15 mouse cellular contexts compared by ENCODE assay signal in the genomic region with DNA sequence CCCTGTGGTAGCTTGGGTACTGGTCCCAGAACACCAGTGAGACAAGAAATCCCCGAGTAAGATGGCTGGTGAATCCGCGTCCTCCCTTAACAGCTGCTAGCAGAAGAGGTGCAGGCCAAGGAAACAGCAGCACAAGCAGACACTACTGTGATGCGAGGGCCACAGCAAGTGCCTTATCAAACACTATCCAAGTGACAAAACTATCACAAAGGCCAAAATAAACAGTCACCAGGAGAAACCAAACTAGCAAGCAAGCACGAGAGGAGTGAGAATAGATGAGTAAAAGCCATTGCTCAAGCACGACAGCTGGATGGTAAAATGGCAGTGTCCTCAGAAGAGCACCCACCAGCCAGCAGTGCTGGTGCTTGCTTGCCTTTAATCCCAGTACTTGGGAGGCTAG.
DNase-seq lines count a peak whose midpoint lies in the region; ATAC-seq and TF ChIP-seq lines count a peak whose summit lies in the region.
"Had no signal": no experiment of that assay in that cellular context is flagged by ENCODE, and none has a peak within 500 bp of the region (broad histone marks: within the 10 kb centered on the region; RNA-seq: fewer than 3 reads in every experiment).

No protein-coding gene starts in this region.

- no peak for TF ChIP-seq EP300 in liver, postnatal 0 days (IDR thresholded peaks at IDR 0.05; ENCODE audit: low read depth)
- TF ChIP-seq EP300 in MEL (IDR thresholded peaks at IDR 0.05; ENCODE audit: low read depth in 1 of 2, low read length in 2 of 2): no peak

- intact Hi-C loops in heart, postnatal 36 days (cut with DNase I): no loop called here

- no peak overlapping the region for H3K4me3 ChIP-seq in liver, adult 2 months (ENCODE audit: insufficient read depth, low read depth, low read length)
- no peak overlapping the region for H3K4me3 ChIP-seq in liver, embryonic 11.5 days (ENCODE audit: low read depth, low read length)
- H3K4me3 ChIP-seq in liver, postnatal 0 days (ENCODE audit: low read depth, low read length): no peak overlapping the region
- H3K4me3 ChIP-seq in midbrain, embryonic 11.5 days (ENCODE audit: low read depth, low read length): no peak overlapping the region
- H3K4me3 ChIP-seq in midbrain, postnatal 0 days (ENCODE audit: low read depth, low read length): no peak overlapping the region
- no peak overlapping the region for H3K4me3 ChIP-seq in MEL (ENCODE audit: control insufficient read depth in 1 of 2, insufficient read depth in 1 of 2, low read depth in 2 of 2, low read length in 2 of 2)

- no peak overlapping the region for H3K9ac ChIP-seq in liver, adult 2 months (ENCODE audit: low read depth, low read length)
- H3K9ac ChIP-seq in liver, embryonic 11.5 days (ENCODE audit: low read depth, low read length): no peak overlapping the region
- H3K9ac ChIP-seq in liver, postnatal 0 days (replicated peaks): 0 out of 2 replicates have a peak overlapping the region, but pooled peaks have one; percentile 30
- no peak overlapping the region for H3K9ac ChIP-seq in midbrain, embryonic 11.5 days (ENCODE audit: low read length)
- no peak overlapping the region for H3K9ac ChIP-seq in midbrain, postnatal 0 days (replicated peaks; ENCODE audit: low read length, poor library complexity, severe bottlenecking)
- no peak overlapping the region for H3K9ac ChIP-seq in MEL (ENCODE audit: control insufficient read depth, low read depth, low read length, poor library complexity, severe bottlenecking)

- TF ChIP-seq CTCF in liver, adult 2 months (IDR thresholded peaks at IDR 0.05; ENCODE audit: low read depth, low read length): no peak
- TF ChIP-seq CTCF in liver, postnatal 0 days (IDR thresholded peaks at IDR 0.05; ENCODE audit: low read depth): no peak
- no peak for TF ChIP-seq CTCF in midbrain, postnatal 0 days (IDR thresholded peaks at IDR 0.05)
- no peak for TF ChIP-seq CTCF in MEL (IDR thresholded peaks at IDR 0.05 in 2 of 3, conservative IDR thresholded peaks at IDR 0.05 in 1 of 3; ENCODE audit: control insufficient read depth in 1 of 3, insufficient read depth in 1 of 3, low read depth in 2 of 3, low read length in 3 of 3, poor library complexity in 1 of 3, severe bottlenecking in 1 of 3)

- H3K27ac ChIP-seq in liver, adult 2 months (replicated peaks; ENCODE audit: insufficient read depth, low read depth, low read length): no peak overlapping the region
- H3K27ac ChIP-seq in liver, embryonic 11.5 days (ENCODE audit: low read depth, low read length): no peak overlapping the region
- peak overlapping the region; percentile 34; the same call in 1 of the 2 replicates for H3K27ac ChIP-seq in liver, postnatal 0 days (ENCODE audit: low read depth)
- H3K27ac ChIP-seq in midbrain, embryonic 11.5 days (ENCODE audit: low read depth, low read length): no peak overlapping the region
- H3K27ac ChIP-seq in midbrain, postnatal 0 days (ENCODE audit: low read depth, low read length): no peak overlapping the region
- no peak overlapping the region for H3K27ac ChIP-seq in MEL (ENCODE audit: control insufficient read depth, low read depth, low read length)

- H3K4me1 ChIP-seq in liver, adult 2 months (ENCODE audit: control insufficient read depth, insufficient read depth, low read length): peaks cover 15% of the 10 kb centered on the region
- H3K4me1 ChIP-seq in liver, embryonic 11.5 days (replicated peaks; ENCODE audit: control insufficient read depth, insufficient read depth, low read length): no peaks in the 10 kb centered on the region
- H3K4me1 ChIP-seq in liver, postnatal 0 days (ENCODE audit: insufficient read depth): peaks cover 16% of the 10 kb centered on the region
- no peaks in the 10 kb centered on the region for H3K4me1 ChIP-seq in midbrain, embryonic 11.5 days (ENCODE audit: control insufficient read depth, insufficient read depth, low read length)
- H3K4me1 ChIP-seq in midbrain, postnatal 0 days (ENCODE audit: insufficient read depth, low read length): no peaks in the 10 kb centered on the region
- peaks cover 9 to 35% of the 10 kb centered on the region in 2 experiments; a peak in 3 of 4 replicates for H3K4me1 ChIP-seq in MEL (ENCODE audit: control insufficient read depth in 1 of 2, insufficient read depth in 2 of 2, low read length in 2 of 2)

- peak; percentile 61 for DNase-seq in liver, adult 2 months (ENCODE audit: extremely low read depth, low read depth, low spot score)
- DNase-seq in liver, embryonic 11.5 days (ENCODE audit: low spot score): no peak
- no peak for DNase-seq in liver, postnatal 0 days
- DNase-seq in liver (no peak), MEL (ENCODE audit: low read depth, low spot score) (peak; percentile 32)
- peak; percentile 61 for DNase-seq in midbrain, embryonic 11.5 days (ENCODE audit: low spot score, missing footprints)
- no peak for DNase-seq in midbrain, postnatal 0 days (ENCODE audit: low spot score)
- DNase-seq in heart, postnatal 36 days: no peak
- DNase-seq: B cell, adult 2 months; cerebellum, adult 11-12 months had no signal

- ATAC-seq in liver, embryonic 11.5 days (replicated peaks; ENCODE audit: low FRiP score): no peak
- no peak for ATAC-seq in liver, postnatal 0 days
- no peak for ATAC-seq in midbrain, embryonic 11.5 days (ENCODE audit: low FRiP score)
- ATAC-seq in midbrain, postnatal 0 days (ENCODE audit: low FRiP score): no peak
- ATAC-seq: activated CD4-positive, CD25-positive, alpha-beta regulatory T cell, adult 4 months; CD4-positive, CD25-positive, alpha-beta regulatory T cell, adult 4 months; Patski had no signal

- peaks cover 19% of the 10 kb centered on the region; the same call in 1 of the 2 replicates for H3K79me2 ChIP-seq in liver, adult 2 months (ENCODE audit: control insufficient read depth, insufficient read depth, low read length)
- H3K79me2 ChIP-seq in MEL (ENCODE audit: control insufficient read depth, insufficient read depth, low read length, poor library complexity): no peaks in the 10 kb centered on the region

- no peaks in the 10 kb centered on the region for H3K36me3 ChIP-seq in liver, adult 2 months (ENCODE audit: control insufficient read depth, insufficient read depth, low read length)
- no peaks in the 10 kb centered on the region for H3K36me3 ChIP-seq in liver, embryonic 11.5 days (ENCODE audit: control insufficient read depth, insufficient read depth, low read length)
- H3K36me3 ChIP-seq in liver, postnatal 0 days (replicated peaks; ENCODE audit: insufficient read depth, low read length): no peaks in the 10 kb centered on the region
- no peaks in the 10 kb centered on the region for H3K36me3 ChIP-seq in midbrain, embryonic 11.5 days (ENCODE audit: control insufficient read depth, insufficient read depth, low read length)
- H3K36me3 ChIP-seq in midbrain, postnatal 0 days (ENCODE audit: insufficient read depth, low read length): no peaks in the 10 kb centered on the region
- H3K36me3 ChIP-seq in MEL (ENCODE audit: control insufficient read depth in 1 of 2, insufficient read depth in 2 of 2, low read length in 2 of 2): peaks cover 0 to 22% of the 10 kb centered on the region in 2 experiments; a peak in 3 of 4 replicates

- TF ChIP-seq POLR2A in liver, adult 2 months (IDR thresholded peaks at IDR 0.05; ENCODE audit: extremely low read depth, insufficient read depth, low read length): no peak
- TF ChIP-seq POLR2A in MEL (IDR thresholded peaks at IDR 0.05; ENCODE audit: control insufficient read depth in 1 of 2, insufficient read depth in 1 of 2, low read depth in 1 of 2, low read length in 2 of 2, poor library complexity in 1 of 2): no peak

- WGBS in liver, adult 2 months: 48% methylated on average over 6 of the region's 6 CpGs
- 70% methylated on average over 6 of the region's 6 CpGs for WGBS in liver, embryonic 11.5 days
- 63% methylated on average over 6 of the region's 6 CpGs for WGBS in liver, postnatal 0 days (ENCODE audit: insufficient replicate concordance)
- 87% methylated on average over 6 of the region's 6 CpGs for WGBS in midbrain, embryonic 11.5 days
- 83% methylated on average over 6 of the region's 6 CpGs for WGBS in midbrain, postnatal 0 days

- H3K4me2 ChIP-seq in liver, embryonic 11.5 days: no peak overlapping the region
- H3K4me2 ChIP-seq in liver, postnatal 0 days (ENCODE audit: low read depth, low read length): no peak overlapping the region
- H3K4me2 ChIP-seq in midbrain, embryonic 11.5 days: no peak overlapping the region
- H3K4me2 ChIP-seq in midbrain, postnatal 0 days (ENCODE audit: low read depth, low read length, poor library complexity, severe bottlenecking): no peak overlapping the region

- TF ChIP-seq RAD21 in MEL (IDR thresholded peaks at IDR 0.05; ENCODE audit: low read depth, low read length): no peak

- no peaks in the 10 kb centered on the region for H3K27me3 ChIP-seq in liver, adult 2 months (ENCODE audit: control insufficient read depth, insufficient read depth, low read length)
- no peaks in the 10 kb centered on the region for H3K27me3 ChIP-seq in liver, embryonic 11.5 days (replicated peaks; ENCODE audit: control insufficient read depth, insufficient read depth, low read length)
- no peaks in the 10 kb centered on the region for H3K27me3 ChIP-seq in liver, postnatal 0 days (ENCODE audit: insufficient read depth, low read length)
- H3K27me3 ChIP-seq in midbrain, embryonic 11.5 days (ENCODE audit: control insufficient read depth, insufficient read depth, low read length): no peaks in the 10 kb centered on the region
- no peaks in the 10 kb centered on the region for H3K27me3 ChIP-seq in midbrain, postnatal 0 days (ENCODE audit: insufficient read depth, low read length)
- H3K27me3 ChIP-seq in MEL (ENCODE audit: control insufficient read depth in 1 of 2, insufficient read depth in 2 of 2, low read length in 2 of 2): no peaks in the 10 kb centered on the region
- H3K27me3 ChIP-seq: CH12.LX, Patski had no signal

- no peaks in the 10 kb centered on the region for H3K9me3 ChIP-seq in liver, embryonic 11.5 days (ENCODE audit: control insufficient read depth, low read length)
- no peaks in the 10 kb centered on the region for H3K9me3 ChIP-seq in liver, postnatal 0 days (ENCODE audit: low read length)
- H3K9me3 ChIP-seq in midbrain, embryonic 11.5 days (ENCODE audit: control insufficient read depth, low read length): no peaks in the 10 kb centered on the region
- no peaks in the 10 kb centered on the region for H3K9me3 ChIP-seq in midbrain, postnatal 0 days (ENCODE audit: low read length)
- no peaks in the 10 kb centered on the region for H3K9me3 ChIP-seq in MEL (replicated peaks; ENCODE audit: insufficient read depth, low read length)
- H3K9me3 ChIP-seq: G1E had no signal

TF ChIP-seq in MEL, 35 proteins besides CTCF, POLR2A, EP300 and RAD21:
- TF ChIP-seq GABPA (IDR thresholded peaks at IDR 0.05; ENCODE audit: low read depth, low read length) (no peak), GATA1 (IDR thresholded peaks at IDR 0.05; ENCODE audit: low read depth, low read length) (0 out of 2 replicates have a peak, but pooled peaks have one; percentile 15)

Comparison
In these comparisons a context has a peak if more than half of its experiments do, and no peak if none do; other contexts are left out.
1. DNase-seq: peak in liver, adult 2 months (single experiment), midbrain, embryonic 11.5 days (single experiment) and MEL (single experiment); none in liver, embryonic 11.5 days (single experiment), liver, postnatal 0 days (single experiment), liver (single experiment), midbrain, postnatal 0 days (single experiment) and heart, postnatal 36 days (0 of 2).